Mouse (Mus musculus): Measurements from ENCODE around the gene Wdr20.

DNA sequence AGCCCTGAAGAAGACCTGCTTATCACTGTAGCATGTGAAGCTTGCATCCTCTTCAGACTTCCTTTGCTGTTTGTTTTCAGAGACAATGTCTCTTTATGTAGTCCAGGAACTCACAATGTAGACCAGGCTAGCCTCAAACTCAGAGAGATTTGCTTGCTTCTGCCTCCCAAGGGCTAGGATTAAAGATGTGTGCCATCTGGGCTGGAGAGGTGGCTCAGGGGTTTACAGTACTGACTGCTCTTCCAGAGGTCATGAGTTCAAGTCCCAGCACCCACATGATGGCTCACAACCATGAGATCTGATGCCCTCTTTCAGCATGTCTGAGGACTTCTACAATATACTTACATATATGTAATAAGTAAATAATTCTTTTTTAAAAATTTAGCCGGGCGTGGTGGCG is 97.4 kb downstream of the Wdr20 start:
- TF ChIP-seq CTCF (IDR thresholded peaks at IDR 0.05; ENCODE audit: borderline replicate concordance, insufficient read depth, low read length) (no peak), POLR2A (IDR thresholded peaks at IDR 0.05; ENCODE audit: low read depth, low read length) (no peak)

Measured in embryonic fibroblast, embryonic 13.5 days (primary cell).